Comparison of ENCODE assay signal across 8 mouse cellular contexts in the genomic region with DNA sequence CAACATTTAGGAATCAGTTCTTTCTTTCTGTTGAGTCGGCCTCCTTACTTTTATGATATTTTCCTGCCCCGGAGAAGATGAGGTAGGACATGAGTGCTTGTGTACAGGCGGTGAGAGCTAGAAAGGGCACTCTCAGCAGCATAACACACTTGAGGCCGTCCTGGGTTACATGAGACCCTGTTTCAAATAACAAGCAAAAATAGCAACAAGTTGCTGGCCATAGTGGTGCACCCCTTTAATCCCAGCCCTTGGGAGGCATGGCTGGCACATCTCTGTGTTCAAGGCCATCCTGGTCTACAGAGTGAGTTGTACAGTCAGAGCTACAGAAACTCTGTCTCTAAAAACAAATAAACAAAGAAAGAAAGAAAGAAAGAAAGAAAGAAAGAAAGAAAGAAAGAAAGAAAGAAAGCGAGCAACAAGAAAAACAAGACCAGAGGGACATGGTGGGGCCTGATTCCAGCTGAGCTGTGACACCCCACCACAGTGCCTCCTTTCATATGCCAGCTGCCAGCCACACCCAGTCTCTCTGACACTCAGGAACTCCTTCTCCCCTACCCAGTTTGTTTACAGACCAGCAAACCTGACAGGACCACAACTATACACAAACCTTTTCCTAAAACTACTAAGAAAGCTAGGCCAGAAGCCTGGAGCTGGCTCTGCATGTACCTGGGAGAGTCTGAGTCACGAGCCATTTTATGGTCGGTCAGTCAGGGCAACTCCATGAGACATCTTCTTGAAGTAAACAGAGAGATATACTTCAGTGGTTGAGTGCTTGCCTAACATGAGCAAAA. TPM values are rescaled to one million over a fixed set of nuclear protein-coding genes. Genes with fewer than 3 reads are reported as not detected.
A peak's percentile ranks its signal among the peaks of the same experiment; 100 is the strongest.
DNase-seq lines count a peak whose midpoint lies in the region; ATAC-seq lines count a peak whose summit lies in the region.

No protein-coding gene starts in this region.

- H3K4me1 ChIP-seq in heart, embryonic 11.5 days (ENCODE audit: control insufficient read depth, insufficient read depth, low read length) = peaks cover 11% of the 10 kb centered on the region; the same call in 1 of the 2 replicates
- H3K4me1 ChIP-seq in forebrain, embryonic 10.5 days = peaks cover 29% of the 10 kb centered on the region
- peaks cover 24% of the 10 kb centered on the region for H3K4me1 ChIP-seq in limb, embryonic 15.5 days
- peaks cover 30% of the 10 kb centered on the region for H3K4me1 ChIP-seq in neural tube, embryonic 15.5 days

- peak overlapping the region; percentile 89 for H3K4me2 ChIP-seq in heart, embryonic 11.5 days
- peak overlapping the region; percentile 70 for H3K4me2 ChIP-seq in limb, embryonic 15.5 days
- peak overlapping the region; percentile 75 for H3K4me2 ChIP-seq in neural tube, embryonic 15.5 days

- peak overlapping the region; percentile 91 for H3K9ac ChIP-seq in heart, embryonic 11.5 days (ENCODE audit: low read depth, low read length)
- H3K9ac ChIP-seq in limb, embryonic 15.5 days = 0 out of 2 replicates have a peak overlapping the region, but pooled peaks have one; percentile 46
- peak overlapping the region; percentile 79; the same call in 1 of the 2 replicates for H3K9ac ChIP-seq in neural tube, embryonic 15.5 days (replicated peaks)

- WGBS in heart, embryonic 11.5 days (ENCODE audit: insufficient replicate concordance) = 76% methylated on average over 7 of the region's 7 CpGs
- 88% methylated on average over 7 of the region's 7 CpGs for WGBS in forebrain, embryonic 10.5 days
- 66% methylated on average over 7 of the region's 7 CpGs for WGBS in limb, embryonic 15.5 days
- 84% methylated on average over 7 of the region's 7 CpGs for WGBS in neural tube, embryonic 15.5 days

- H3K27ac ChIP-seq in heart, embryonic 11.5 days (ENCODE audit: low read depth, low read length) = peak overlapping the region; percentile 98; the same call in 1 of the 2 replicates
- peak overlapping the region; percentile 92 for H3K27ac ChIP-seq in forebrain, embryonic 10.5 days
- peak overlapping the region; percentile 97 for H3K27ac ChIP-seq in limb, embryonic 15.5 days
- peak overlapping the region; percentile 93 for H3K27ac ChIP-seq in neural tube, embryonic 15.5 days (replicated peaks)

- ATAC-seq in heart, embryonic 11.5 days (replicated peaks; ENCODE audit: insufficient number of reproducible peaks, low FRiP score, low TSS enrichment) = no peak
- ATAC-seq in limb, embryonic 15.5 days (ENCODE audit: insufficient number of reproducible peaks, low FRiP score, low TSS enrichment, low read depth) = no peak
- no peak for ATAC-seq in neural tube, embryonic 15.5 days (ENCODE audit: low FRiP score)

- H3K36me3 ChIP-seq in heart, embryonic 11.5 days (ENCODE audit: control insufficient read depth, insufficient read depth, low read length) = peaks cover 4% of the 10 kb centered on the region; the same call in 1 of the 2 replicates
- H3K36me3 ChIP-seq in forebrain, embryonic 10.5 days (replicated peaks) = peaks cover 4% of the 10 kb centered on the region
- peaks cover 32% of the 10 kb centered on the region for H3K36me3 ChIP-seq in limb, embryonic 15.5 days
- H3K36me3 ChIP-seq in neural tube, embryonic 15.5 days = peaks cover 27% of the 10 kb centered on the region

- no peaks in the 10 kb centered on the region; the same call in 1 of the 2 replicates for H3K27me3 ChIP-seq in heart, embryonic 11.5 days (ENCODE audit: control insufficient read depth, insufficient read depth, low read length)
- no peaks in the 10 kb centered on the region for H3K27me3 ChIP-seq in forebrain, embryonic 10.5 days (ENCODE audit: poor library complexity, severe bottlenecking)
- no peaks in the 10 kb centered on the region for H3K27me3 ChIP-seq in limb, embryonic 15.5 days
- no peaks in the 10 kb centered on the region for H3K27me3 ChIP-seq in neural tube, embryonic 15.5 days (replicated peaks)

- peak overlapping the region; percentile 71; the same call in 1 of the 2 replicates for H3K4me3 ChIP-seq in heart, embryonic 11.5 days (ENCODE audit: low read depth, low read length)
- peak overlapping the region; percentile 59 for H3K4me3 ChIP-seq in forebrain, embryonic 10.5 days
- peak overlapping the region; percentile 56 for H3K4me3 ChIP-seq in limb, embryonic 15.5 days
- H3K4me3 ChIP-seq in neural tube, embryonic 15.5 days (replicated peaks) = no peak overlapping the region; the same call in 1 of the 2 replicates

- no peak for DNase-seq in heart, adult 8-10 months (ENCODE audit: low spot score)
- no peak for DNase-seq in forebrain, embryonic 10.5 days (ENCODE audit: extremely low spot score, low spot score)
- DNase-seq in adrenal gland, postnatal 10 days = no peak
- no peak for DNase-seq in cerebellum, postnatal 14 days
- no peak for DNase-seq in cerebellum, postnatal 4 days (ENCODE audit: low spot score in 2 of 2)

- no peaks in the 10 kb centered on the region for H3K9me3 ChIP-seq in heart, embryonic 11.5 days (replicated peaks; ENCODE audit: control insufficient read depth, low read length)
- no peaks in the 10 kb centered on the region for H3K9me3 ChIP-seq in forebrain, embryonic 10.5 days
- H3K9me3 ChIP-seq in limb, embryonic 15.5 days = no peaks in the 10 kb centered on the region
- no peaks in the 10 kb centered on the region for H3K9me3 ChIP-seq in neural tube, embryonic 15.5 days (replicated peaks)

RNA-seq across cellular contexts. Expression of a gene that starts 9.8 kb away (rescaled TPM):
- 16.0 and 18.8 TPM in 2 replicates for polyA plus RNA-seq in heart, embryonic 11.5 days (2014; fragmentation: Nextera tagmentation; extraction: Ambion mirVana)
- 10 to 100 TPM in 3 of 4 experiments, 1 to 10 TPM in 1; 9.0 to 10.8 (median 10.3) TPM for total RNA-seq in heart, adult 8-10 months (2022)
- 6.3 and 6.9 TPM in 2 replicates for polyA plus RNA-seq in forebrain, embryonic 10.5 days (2016; fragmentation: Nextera tagmentation; extraction: Ambion mirVana)
- polyA plus RNA-seq in limb, embryonic 15.5 days (2015; fragmentation: Nextera tagmentation; extraction: Ambion mirVana) = 33.8 and 36.9 TPM in 2 replicates
- polyA plus RNA-seq in neural tube, embryonic 15.5 days (2015; fragmentation: Nextera tagmentation; extraction: Ambion mirVana) = 68.6 and 75.8 TPM in 2 replicates
- total RNA-seq in adrenal gland, postnatal 10 days (2021) = 10 to 100 TPM; 39.3 to 51.5 TPM

RNA-seq across cellular contexts. Expression of a gene that starts 11.6 kb away (rescaled TPM):
- 0.21 TPM in 1 of 2 replicates, not detected in the other for polyA plus RNA-seq in heart, embryonic 11.5 days (2014; fragmentation: Nextera tagmentation; extraction: Ambion mirVana)
- total RNA-seq in heart, adult 8-10 months (2022) = under 1 TPM in 1 of 4 experiments, not detected in 3; 0.46 TPM
- 0.15 and 0.25 TPM in 2 replicates for polyA plus RNA-seq in forebrain, embryonic 10.5 days (2016; fragmentation: Nextera tagmentation; extraction: Ambion mirVana)
- polyA plus RNA-seq in limb, embryonic 15.5 days (2015; fragmentation: Nextera tagmentation; extraction: Ambion mirVana) = 0.16 and 0.37 TPM in 2 replicates
- 1.5 and 2.6 TPM in 2 replicates for polyA plus RNA-seq in neural tube, embryonic 15.5 days (2015; fragmentation: Nextera tagmentation; extraction: Ambion mirVana)
- total RNA-seq in adrenal gland, postnatal 10 days (2021) = under 1 TPM; 0.21 to 0.48 TPM

RNA-seq across cellular contexts. Expression of a gene that starts 17.9 kb away (rescaled TPM):
- polyA plus RNA-seq in heart, embryonic 11.5 days (2014; fragmentation: Nextera tagmentation; extraction: Ambion mirVana) = 2.7 and 2.9 TPM in 2 replicates
- total RNA-seq in heart, adult 8-10 months (2022) = 1 to 10 TPM; 2.5 to 5.5 (median 2.8) TPM
- polyA plus RNA-seq in forebrain, embryonic 10.5 days (2016; fragmentation: Nextera tagmentation; extraction: Ambion mirVana) = 0.20 and 0.63 TPM in 2 replicates
- 38.5 and 60.8 TPM in 2 replicates for polyA plus RNA-seq in limb, embryonic 15.5 days (2015; fragmentation: Nextera tagmentation; extraction: Ambion mirVana)
- 3.0 and 5.3 TPM in 2 replicates for polyA plus RNA-seq in neural tube, embryonic 15.5 days (2015; fragmentation: Nextera tagmentation; extraction: Ambion mirVana)
- 1 to 10 TPM; 8.2 to 9.2 TPM for total RNA-seq in adrenal gland, postnatal 10 days (2021)

RNA-seq across cellular contexts. Expression of a gene that starts 42.9 kb away (rescaled TPM):
- 35.3 and 38.4 TPM in 2 replicates for polyA plus RNA-seq in heart, embryonic 11.5 days (2014; fragmentation: Nextera tagmentation; extraction: Ambion mirVana)
- 10 to 100 TPM; 53.9 to 70.5 (median 63.8) TPM for total RNA-seq in heart, adult 8-10 months (2022)
- polyA plus RNA-seq in forebrain, embryonic 10.5 days (2016; fragmentation: Nextera tagmentation; extraction: Ambion mirVana) = 47.9 and 52.4 TPM in 2 replicates
- 66.8 and 68.3 TPM in 2 replicates for polyA plus RNA-seq in limb, embryonic 15.5 days (2015; fragmentation: Nextera tagmentation; extraction: Ambion mirVana)
- polyA plus RNA-seq in neural tube, embryonic 15.5 days (2015; fragmentation: Nextera tagmentation; extraction: Ambion mirVana) = 23.4 and 28.2 TPM in 2 replicates
- total RNA-seq in adrenal gland, postnatal 10 days (2021) = 10 to 100 TPM; 63.1 to 77.8 TPM

RNA-seq across cellular contexts. Expression of a gene that starts 50.9 kb away (rescaled TPM):
- 63.0 and 64.3 TPM in 2 replicates for polyA plus RNA-seq in heart, embryonic 11.5 days (2014; fragmentation: Nextera tagmentation; extraction: Ambion mirVana)
- 10 to 100 TPM; 43.9 to 59.9 (median 54.3) TPM for total RNA-seq in heart, adult 8-10 months (2022)
- polyA plus RNA-seq in forebrain, embryonic 10.5 days (2016; fragmentation: Nextera tagmentation; extraction: Ambion mirVana) = 71.4 and 75.0 TPM in 2 replicates
- 62.5 and 65.1 TPM in 2 replicates for polyA plus RNA-seq in limb, embryonic 15.5 days (2015; fragmentation: Nextera tagmentation; extraction: Ambion mirVana)
- 89.1 and 96.2 TPM in 2 replicates for polyA plus RNA-seq in neural tube, embryonic 15.5 days (2015; fragmentation: Nextera tagmentation; extraction: Ambion mirVana)
- total RNA-seq in adrenal gland, postnatal 10 days (2021) = 10 to 100 TPM; 50.0 to 58.3 TPM
